Mouse (Mus musculus) MEL (cell line): Measurements from ENCODE around the gene Rdh12.

Experiments
- CHD2 ChIP-seq: IDR thresholded peaks from 2 replicates; pipeline ENCODE4 v1.6.1; 2011; ENCODE audit warnings: low read length, improper control_type of control experiment
- MAX ChIP-seq: IDR thresholded peaks from 2 replicates; pipeline ENCODE4 v1.6.1; 2011; ENCODE audit warnings: low read length, improper control_type of control experiment
- MAZ ChIP-seq: IDR thresholded peaks from 2 replicates; pipeline ENCODE4 v1.6.1; 2012; ENCODE audit warnings: low read depth, mild to moderate bottlenecking, inconsistent platforms, low read length, improper control_type of control experiment
- NELFE ChIP-seq: IDR thresholded peaks from 2 replicates; pipeline ENCODE4 v1.6.1; 2011; ENCODE audit warnings: low read depth, low read length, improper control_type of control experiment
- POLR2A ChIP-seq, 2 experiments: IDR thresholded peaks; 2 replicates each; pipeline ENCODE4 v1.6.1; 2011 to 2012; ENCODE audit warnings: low read length in 2 of 2, mild to moderate bottlenecking in 2 of 2, control low read depth in 1 of 2, improper control_type of control experiment in 1 of 2, low read depth in 1 of 2, moderate library complexity in 1 of 2; ENCODE audit not compliant: control insufficient read depth in 1 of 2, insufficient read depth in 1 of 2, poor library complexity in 1 of 2
- SIN3A ChIP-seq: IDR thresholded peaks from 2 replicates; pipeline ENCODE4 v1.6.1; 2012; ENCODE audit warnings: low read length, improper control_type of control experiment, inconsistent platforms
- TBP ChIP-seq: IDR thresholded peaks from 2 replicates; pipeline ENCODE4 v1.8.0; 2011; ENCODE audit warnings: low read depth, low read length, improper control_type of control experiment
- USF2 ChIP-seq, 2 experiments: IDR thresholded peaks; 2 replicates each; pipeline ENCODE4 v1.6.1; 2011 to 2012; ENCODE audit warnings: improper control_type of control experiment in 2 of 2, low read length in 2 of 2, borderline replicate concordance in 1 of 2, inconsistent platforms in 1 of 2, low read depth in 1 of 2, mild to moderate bottlenecking in 1 of 2; ENCODE audit not compliant: insufficient read depth in 1 of 2

- TF ChIP-seq NELFE (no peak), MAX (no peak), SIN3A (peak; percentile 38; the same call in 1 of the 2 replicates), CHD2 (no peak), POLR2A (IDR thresholded peaks at IDR 0.05; ENCODE audit: control insufficient read depth in 1 of 2, insufficient read depth in 1 of 2, low read depth in 1 of 2, low read length in 2 of 2, poor library complexity in 1 of 2) (no peak), USF2 (IDR thresholded peaks at IDR 0.05; ENCODE audit: borderline replicate concordance in 1 of 2, insufficient read depth in 1 of 2, low read depth in 1 of 2, low read length in 2 of 2) (no peak), MAZ (no peak), TBP (no peak)
Observed at GRCm38 (mm10) chr12:79173721-79174120, 35.0 kb upstream of the Rdh12 start.
